Mouse (Mus musculus) G1E (cell line): ENCODE data around the gene Tssc4. TPM values are rescaled to one million over a fixed set of nuclear protein-coding genes. Genes with fewer than 3 reads are reported as not detected.

ENCODE experiments used
- ATAC-seq: 2 replicates; pipeline ENCODE4 v1.8.0; 2016; ENCODE audit warnings: mild to moderate bottlenecking; ENCODE audit not compliant: insufficient number of reproducible peaks, poor library complexity, low FRiP score, severe bottlenecking; ENCODE audit errors: extremely low read depth
- DNase-seq: peaks from one replicate; pipeline ENCODE4 v3.0.0; 2012; ENCODE audit warnings: low spot score
- H3K27me3 ChIP-seq: 2 replicates; pipeline ENCODE4 v1.6.1; 2012; ENCODE audit warnings: mild to moderate bottlenecking, low read length, inconsistent platforms; ENCODE audit not compliant: insufficient read depth
- H3K36me3 ChIP-seq: replicated peaks from 2 replicates; pipeline ENCODE3; 2012; ENCODE audit warnings: mild to moderate bottlenecking, inconsistent platforms
- H3K4me1 ChIP-seq: 2 replicates; pipeline ENCODE4 v1.6.1; 2012; ENCODE audit warnings: low read depth, low read length, inconsistent platforms, mixed read lengths; ENCODE audit not compliant: insufficient read depth
- H3K4me3 ChIP-seq: 2 replicates; pipeline ENCODE4 v1.5.1; 2012; ENCODE audit warnings: low read depth, mild to moderate bottlenecking, inconsistent platforms, low read length, moderate library complexity, mixed read lengths
- H3K9me3 ChIP-seq: replicated peaks from 2 replicates; pipeline ENCODE4 v1.6.1; 2012; ENCODE audit warnings: inconsistent platforms
- CTCF ChIP-seq: IDR thresholded peaks from 2 replicates; pipeline ENCODE4 v1.5.1; 2012; ENCODE audit warnings: low read depth, low read length, inconsistent platforms, mixed read lengths
- GATA1 ChIP-seq: IDR thresholded peaks from 2 replicates; pipeline ENCODE4 v1.6.1; 2012; ENCODE audit warnings: borderline replicate concordance, low read length, inconsistent platforms, mixed read lengths
- GATA2 ChIP-seq: IDR thresholded peaks from 2 replicates; pipeline ENCODE4 v1.6.1; 2012; ENCODE audit warnings: low read depth, low read length, inconsistent platforms, borderline replicate concordance
- POLR2AphosphoS5 ChIP-seq: IDR thresholded peaks from 2 replicates; pipeline ENCODE4 v1.6.1; 2012; ENCODE audit warnings: low read depth, low read length, inconsistent platforms; ENCODE audit not compliant: insufficient replicate concordance
- TAL1 ChIP-seq: conservative IDR thresholded peaks from 2 replicates; pipeline ENCODE4 v1.6.1; 2012; ENCODE audit warnings: low read depth, low read length, inconsistent platforms, mixed read lengths
- polyA plus RNA-seq: library from polyadenylated mRNA; stranded (reverse); fragments of >175 nt; gene quantifications from 2 replicates; pipeline ENCODE4 v1.2.3, GENCODE M21; 2012
- total RNA-seq, 2 experiments: library from RNA; stranded (forward) in 1 of 2; stranded (reverse) in 1 of 2; fragments of 200-1000 nt in 1 of 2; fragments of >200 nt in 1 of 2; fragmentation: Nextera tagmentation in 1 of 2; gene quantifications; 2 replicates each; pipeline ENCODE4 v1.2.3; 2014 to 2017

Gene Tssc4
- total and polyA plus RNA-seq, 3 experiments = 18.8 to 207 (median 25.0) TPM

- Histone ChIP-seq H3K4me1 (peaks cover 26% of the 10 kb centered on the region), H3K27me3 (peaks cover 8% of the 10 kb centered on the region), H3K9me3 (no peaks in the 10 kb centered on the region), H3K4me3 (no peak overlapping the region), H3K36me3 (no peaks in the 10 kb centered on the region)
- DNase-seq (no peak), ATAC-seq (no peak)
- TF ChIP-seq POLR2AphosphoS5 (no peak), GATA1 (no peak), TAL1 (no peak), GATA2 (no peak), CTCF (no peak)
Measured at GRCm38 (mm10) chr7:143036787-143037186, 32.3 kb upstream of the Tssc4 start.

DNA sequence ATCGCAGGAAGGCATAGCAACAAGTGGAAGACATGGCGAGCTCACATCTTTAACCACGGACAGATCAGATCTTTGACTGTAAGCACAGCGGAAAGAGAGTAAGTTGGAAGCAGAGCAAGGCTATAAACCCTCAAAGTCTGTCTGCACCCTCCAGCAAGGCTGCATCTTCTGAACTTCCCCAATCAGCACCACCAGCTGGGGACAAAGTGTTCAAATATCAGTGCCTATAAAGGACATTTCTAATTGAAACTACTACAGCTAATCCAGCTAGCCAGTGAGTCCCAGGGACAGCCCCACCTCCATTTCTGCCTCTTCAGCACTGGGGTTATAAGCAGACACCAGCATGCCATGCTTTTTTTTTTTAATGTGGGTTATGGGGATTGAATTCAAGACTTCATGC is 31.7 kb upstream of the Tssc4 start:
- TF ChIP-seq POLR2AphosphoS5 (no peak), GATA2 (no peak), CTCF (no peak), GATA1 (no peak), TAL1 (no peak)
- no peaks in the 10 kb centered on the region for H3K9me3 ChIP-seq
- peaks cover 26% of the 10 kb centered on the region for H3K4me1 ChIP-seq
- no peak overlapping the region for H3K4me3 ChIP-seq
- no peaks in the 10 kb centered on the region for H3K36me3 ChIP-seq
- H3K27me3 ChIP-seq = peaks cover 13% of the 10 kb centered on the region
- no peak for ATAC-seq
- no peak for DNase-seq

DNA sequence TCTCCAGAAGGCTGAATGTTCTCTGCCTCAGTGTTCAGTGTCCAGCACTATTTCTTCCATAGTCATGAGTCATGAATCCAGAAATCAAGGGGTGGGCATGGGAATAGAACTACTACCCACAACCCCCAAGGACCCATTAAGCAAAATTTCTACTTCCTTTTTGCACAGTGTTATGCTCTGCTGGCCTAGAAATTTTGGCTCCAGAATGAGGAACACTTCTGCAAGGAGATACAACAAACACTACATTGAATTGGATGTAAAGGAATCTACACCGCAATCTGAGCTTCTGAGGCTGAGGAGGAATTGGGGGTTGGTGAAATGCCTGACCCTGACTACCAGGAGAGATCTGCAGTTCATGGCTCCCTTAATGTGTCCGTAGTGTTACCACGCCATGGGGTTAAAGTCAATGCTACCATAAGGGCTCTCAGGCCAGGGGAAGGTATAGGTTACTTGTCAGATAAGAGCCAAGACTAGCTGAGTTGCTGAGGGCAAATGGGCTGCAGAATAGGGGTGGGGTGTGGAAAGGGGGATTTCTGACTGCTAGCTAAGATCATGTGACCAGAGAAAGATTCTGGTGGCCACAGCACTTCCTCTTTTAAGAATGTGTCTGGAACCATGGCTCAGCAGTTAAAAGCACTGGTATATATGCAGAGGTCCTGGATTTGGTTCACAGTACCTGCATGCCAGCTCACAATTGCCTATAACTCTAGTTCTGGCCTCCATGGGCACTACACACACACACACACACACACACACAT is 30.7 kb upstream of the Tssc4 start:
- DNase-seq (no peak), ATAC-seq (peak; percentile 75)
- Histone ChIP-seq H3K27me3 (peaks cover 16% of the 10 kb centered on the region), H3K36me3 (no peaks in the 10 kb centered on the region), H3K4me1 (peaks cover 36% of the 10 kb centered on the region), H3K4me3 (no peak overlapping the region), H3K9me3 (no peaks in the 10 kb centered on the region)
- TF ChIP-seq TAL1 = no peak
- TF ChIP-seq GATA2 = no peak
- no peak for TF ChIP-seq GATA1
- no peak for TF ChIP-seq POLR2AphosphoS5
- no peak for TF ChIP-seq CTCF

DNA sequence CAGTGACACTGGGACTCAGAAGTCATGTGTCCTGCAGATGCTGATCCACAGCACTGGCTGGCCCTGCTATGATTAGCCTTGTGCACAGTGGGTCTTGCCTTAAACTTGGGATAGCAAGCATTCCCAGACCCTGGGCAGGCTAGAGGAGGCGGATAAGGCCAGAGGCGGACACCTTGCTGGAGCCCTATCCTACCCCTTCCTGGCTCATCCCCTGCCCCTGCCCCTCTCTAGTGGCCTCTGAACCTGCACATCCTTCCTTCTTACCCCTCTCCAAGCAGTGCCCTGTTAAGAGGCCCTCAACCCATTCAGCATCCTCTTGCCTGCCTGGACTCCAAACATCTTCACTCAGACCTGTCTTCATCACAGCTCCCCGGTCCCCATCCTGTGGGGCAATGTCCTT is 28.5 kb upstream of the Tssc4 start:
- no peak for ATAC-seq
- H3K4me3 ChIP-seq = no peak overlapping the region
- peaks cover 37% of the 10 kb centered on the region for H3K4me1 ChIP-seq
- TF ChIP-seq GATA1 (no peak), POLR2AphosphoS5 (no peak), TAL1 (no peak), GATA2 (no peak), CTCF (no peak)
- no peaks in the 10 kb centered on the region for H3K36me3 ChIP-seq
- H3K9me3 ChIP-seq = peaks cover 4% of the 10 kb centered on the region; the same call in 1 of the 2 replicates
- no peak for DNase-seq
- H3K27me3 ChIP-seq = peaks cover 13% of the 10 kb centered on the region

DNA sequence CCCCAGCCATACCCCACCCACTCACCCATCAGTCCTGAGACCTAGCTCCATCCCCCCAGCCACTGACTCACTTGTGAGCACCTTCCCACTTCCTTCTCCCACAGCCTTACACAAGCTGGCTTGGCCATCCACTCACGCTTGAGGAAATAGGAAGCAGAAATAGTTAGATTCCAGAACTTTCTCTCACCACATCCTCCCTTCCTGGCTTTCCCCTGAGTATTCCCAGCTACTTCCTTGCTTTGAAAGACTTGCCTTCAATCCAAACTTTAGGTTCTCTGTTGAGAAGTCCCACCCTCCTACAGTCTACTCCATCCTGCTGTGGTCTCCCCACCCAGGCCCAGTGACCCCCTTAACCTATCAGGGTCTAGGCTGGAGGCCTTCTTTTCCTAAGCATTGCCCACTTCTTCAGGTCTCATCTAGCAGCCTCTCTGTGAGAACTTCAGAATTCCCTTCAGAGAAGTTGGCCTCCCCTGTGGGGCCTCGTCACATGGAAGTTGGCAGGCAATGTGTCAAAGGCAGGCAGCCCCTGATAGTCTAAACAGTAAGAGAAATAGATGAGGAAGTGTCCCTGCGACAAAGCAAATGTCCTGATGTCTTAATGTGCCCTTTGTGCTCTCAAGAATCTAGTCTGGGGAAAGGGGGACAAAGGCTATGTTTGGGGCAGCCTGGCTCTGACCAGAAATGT is 27.8 kb upstream of the Tssc4 start:
- no peak for TF ChIP-seq CTCF
- TF ChIP-seq TAL1 = no peak
- TF ChIP-seq GATA2 = no peak
- TF ChIP-seq POLR2AphosphoS5 = no peak
- TF ChIP-seq GATA1 = no peak
- ATAC-seq = no peak
- no peak for DNase-seq
- peaks cover 4% of the 10 kb centered on the region; the same call in 1 of the 2 replicates for H3K9me3 ChIP-seq
- H3K27me3 ChIP-seq = peaks cover 13% of the 10 kb centered on the region
- H3K4me3 ChIP-seq = no peak overlapping the region
- peaks cover 37% of the 10 kb centered on the region for H3K4me1 ChIP-seq
- no peaks in the 10 kb centered on the region for H3K36me3 ChIP-seq

- ATAC-seq = no peak
- DNase-seq = no peak
- TF ChIP-seq GATA1 (no peak), CTCF (no peak), TAL1 (no peak), POLR2AphosphoS5 (no peak), GATA2 (no peak)
- no peak overlapping the region for H3K4me3 ChIP-seq
- peaks cover 4% of the 10 kb centered on the region; the same call in 1 of the 2 replicates for H3K9me3 ChIP-seq
- peaks cover 18% of the 10 kb centered on the region for H3K27me3 ChIP-seq
- peaks cover 36% of the 10 kb centered on the region for H3K4me1 ChIP-seq
- H3K36me3 ChIP-seq = no peaks in the 10 kb centered on the region
Measured at GRCm38 (mm10) chr7:143042089-143042488, 27.0 kb upstream of the Tssc4 start.
